Mouse (Mus musculus): ENCODE data around the gene Pla1a. TPM values are rescaled to one million over a fixed set of nuclear protein-coding genes. Genes with fewer than 3 reads are reported as not detected.
A peak's percentile ranks its signal among the peaks of the same experiment; 100 is the strongest.

Gene Pla1a
- polyA plus RNA-seq, 1 experiment from 2014 or later: 49.8 TPM

- H3K27me3 ChIP-seq (ENCODE audit: insufficient read depth, low read length): no peaks in the 10 kb centered on the region
- TF ChIP-seq EP300 (IDR thresholded peaks at IDR 0.05; ENCODE audit: low read depth) (peak; percentile 99), CTCF (IDR thresholded peaks at IDR 0.05; ENCODE audit: low read depth) (no peak)
- no peaks in the 10 kb centered on the region for H3K9me3 ChIP-seq (ENCODE audit: low read length)
- WGBS (ENCODE audit: insufficient replicate concordance): 55% methylated on average over 15 of the region's 15 CpGs
- ATAC-seq: peak; percentile 90
- peak overlapping the region; percentile 56 for H3K4me3 ChIP-seq (ENCODE audit: low read depth, low read length)
- H3K36me3 ChIP-seq (replicated peaks; ENCODE audit: insufficient read depth, low read length): 0 out of 2 replicates have a peak, but pooled peaks cover 2% of the 10 kb centered on the region
- H3K9ac ChIP-seq (replicated peaks): peak overlapping the region; percentile 68
- peak; percentile 66 for DNase-seq
- H3K27ac ChIP-seq (ENCODE audit: low read depth): peak overlapping the region; percentile 89
- peak overlapping the region; percentile 76 for H3K4me2 ChIP-seq (ENCODE audit: low read depth, low read length)
- peaks cover 38% of the 10 kb centered on the region for H3K4me1 ChIP-seq (ENCODE audit: insufficient read depth)
These were observed 61.1 kb downstream of the Pla1a start for GRCm38 (mm10) chr16:38371705-38372296.

DNA sequence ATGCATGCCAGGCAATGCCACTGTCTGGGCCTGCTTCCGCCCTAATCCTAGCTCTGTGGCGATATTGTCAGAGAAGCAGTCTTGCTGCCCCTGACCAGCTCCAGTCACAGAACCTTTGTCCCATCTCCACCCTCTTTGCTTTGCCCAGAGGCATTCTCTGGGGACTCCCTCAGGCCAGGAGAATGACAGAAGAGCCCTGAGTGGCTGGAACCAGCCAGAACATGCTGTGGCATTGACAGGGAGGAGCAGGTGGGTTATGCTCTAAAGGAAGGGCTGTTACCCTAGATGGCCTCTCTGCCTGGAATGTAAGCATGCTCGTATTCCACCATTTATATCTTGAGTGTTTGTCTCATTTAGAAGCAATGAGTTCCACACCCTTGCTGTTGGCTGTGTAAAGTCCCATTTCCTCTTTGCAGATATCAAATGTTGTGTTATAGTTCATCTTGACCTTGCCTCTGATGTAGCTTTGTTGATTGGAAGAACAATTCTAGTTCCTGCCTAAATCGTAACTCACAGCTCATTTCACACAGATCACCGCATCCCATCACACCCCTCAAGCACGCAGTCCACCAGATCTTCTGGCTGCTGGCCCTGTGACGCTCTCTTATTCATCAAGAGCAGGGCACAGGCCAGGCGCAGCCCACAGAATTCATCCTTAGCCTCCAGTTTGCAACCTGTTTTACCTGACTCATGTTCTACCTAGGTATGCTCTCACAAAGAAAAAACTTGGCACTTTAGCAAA is 62.1 kb downstream of the Pla1a start:
- H3K9me3 ChIP-seq (ENCODE audit: low read length): no peaks in the 10 kb centered on the region
- H3K4me1 ChIP-seq (ENCODE audit: insufficient read depth): peaks cover 33% of the 10 kb centered on the region
- no peaks in the 10 kb centered on the region for H3K27me3 ChIP-seq (ENCODE audit: insufficient read depth, low read length)
- H3K4me3 ChIP-seq (ENCODE audit: low read depth, low read length): no peak overlapping the region
- DNase-seq (no peak), ATAC-seq (no peak)
- peak overlapping the region; percentile 76 for H3K4me2 ChIP-seq (ENCODE audit: low read depth, low read length)
- no peak for TF ChIP-seq EP300 (IDR thresholded peaks at IDR 0.05; ENCODE audit: low read depth)
- H3K27ac ChIP-seq (ENCODE audit: low read depth): peak overlapping the region; percentile 89
- 77% methylated on average over 8 of the region's 8 CpGs for WGBS (ENCODE audit: insufficient replicate concordance)
- H3K9ac ChIP-seq (replicated peaks): peak overlapping the region; percentile 68; the same call in 1 of the 2 replicates
- H3K36me3 ChIP-seq (replicated peaks; ENCODE audit: insufficient read depth, low read length): 0 out of 2 replicates have a peak, but pooled peaks cover 1% of the 10 kb centered on the region

DNA sequence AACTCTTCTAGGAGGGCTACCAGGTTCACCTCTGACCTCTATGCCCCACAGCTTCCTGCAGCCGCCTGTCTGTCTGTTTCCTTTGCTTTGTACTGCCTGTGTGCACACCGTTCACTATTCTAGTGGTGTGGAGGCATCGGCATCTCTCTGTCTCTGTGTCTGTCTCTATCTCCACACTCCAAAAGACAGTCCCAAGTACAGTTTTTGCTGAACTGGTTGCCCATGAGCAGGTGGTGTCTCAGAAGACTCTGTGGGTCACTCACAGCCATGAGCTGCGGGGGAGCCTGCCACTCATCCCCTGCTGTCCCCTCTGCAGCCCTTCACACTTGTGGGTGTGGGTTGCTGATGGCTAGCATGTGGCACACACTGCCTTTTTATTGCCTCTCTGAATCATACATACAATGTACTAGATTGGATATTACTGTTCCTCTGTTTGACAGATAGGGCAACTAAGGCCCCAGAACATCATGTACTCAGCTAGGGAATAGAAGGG is 62.9 kb downstream of the Pla1a start:
- no peaks in the 10 kb centered on the region for H3K36me3 ChIP-seq (replicated peaks; ENCODE audit: insufficient read depth, low read length)
- 64% methylated on average over 4 of the region's 4 CpGs for WGBS (ENCODE audit: insufficient replicate concordance)
- DNase-seq: no peak
- no peaks in the 10 kb centered on the region for H3K27me3 ChIP-seq (ENCODE audit: insufficient read depth, low read length)
- no peak overlapping the region for H3K4me2 ChIP-seq (ENCODE audit: low read depth, low read length)
- H3K9ac ChIP-seq (replicated peaks): no peak overlapping the region
- no peak for ATAC-seq
- peaks cover 26% of the 10 kb centered on the region for H3K4me1 ChIP-seq (ENCODE audit: insufficient read depth)
- H3K27ac ChIP-seq (ENCODE audit: low read depth): peak overlapping the region; percentile 19; the same call in 1 of the 2 replicates
- no peaks in the 10 kb centered on the region for H3K9me3 ChIP-seq (ENCODE audit: low read length)
- TF ChIP-seq EP300 (IDR thresholded peaks at IDR 0.05; ENCODE audit: low read depth): no peak
- TF ChIP-seq CTCF (IDR thresholded peaks at IDR 0.05; ENCODE audit: low read depth): no peak
- no peak overlapping the region for H3K4me3 ChIP-seq (ENCODE audit: low read depth, low read length)

DNA sequence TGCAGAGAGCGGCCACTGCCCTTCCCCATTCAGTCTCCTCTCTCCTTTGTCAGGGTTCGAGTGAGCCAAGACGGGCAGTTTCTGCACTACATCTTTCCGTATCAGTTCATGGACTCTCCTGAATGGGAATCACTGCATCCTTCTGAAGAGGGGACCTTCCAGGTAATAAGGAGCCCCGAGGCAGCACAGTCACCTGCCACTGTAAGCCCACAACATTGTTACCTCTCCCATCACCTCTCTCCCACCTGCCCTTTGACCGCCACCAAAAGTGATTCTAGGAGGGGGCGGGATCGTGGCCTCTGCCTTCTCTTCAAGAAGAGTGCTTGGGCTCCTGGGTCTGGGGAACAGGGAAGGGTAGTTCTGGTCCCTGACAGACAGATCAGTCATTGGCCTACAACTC is 63.5 kb downstream of the Pla1a start:
- H3K9ac ChIP-seq (replicated peaks): no peak overlapping the region
- no peak overlapping the region for H3K4me3 ChIP-seq (ENCODE audit: low read depth, low read length)
- no peak for TF ChIP-seq EP300 (IDR thresholded peaks at IDR 0.05; ENCODE audit: low read depth)
- TF ChIP-seq CTCF (IDR thresholded peaks at IDR 0.05; ENCODE audit: low read depth): no peak
- 89% methylated on average over 8 of the region's 8 CpGs for WGBS (ENCODE audit: insufficient replicate concordance)
- H3K27me3 ChIP-seq (ENCODE audit: insufficient read depth, low read length): no peaks in the 10 kb centered on the region
- peaks cover 20% of the 10 kb centered on the region for H3K4me1 ChIP-seq (ENCODE audit: insufficient read depth)
- H3K4me2 ChIP-seq (ENCODE audit: low read depth, low read length): no peak overlapping the region
- H3K27ac ChIP-seq (ENCODE audit: low read depth): no peak overlapping the region
- ATAC-seq (no peak), DNase-seq (no peak)
- H3K36me3 ChIP-seq (replicated peaks; ENCODE audit: insufficient read depth, low read length): no peaks in the 10 kb centered on the region
- no peaks in the 10 kb centered on the region for H3K9me3 ChIP-seq (ENCODE audit: low read length)

GRCm38 (mm10) chr16:38369000-38369399 is 63.9 kb downstream of the Pla1a start:
- Histone ChIP-seq H3K27ac (ENCODE audit: low read depth) (no peak overlapping the region), H3K27me3 (ENCODE audit: insufficient read depth, low read length) (no peaks in the 10 kb centered on the region), H3K4me2 (ENCODE audit: low read depth, low read length) (no peak overlapping the region), H3K9me3 (ENCODE audit: low read length) (no peaks in the 10 kb centered on the region), H3K4me1 (ENCODE audit: insufficient read depth) (peaks cover 17% of the 10 kb centered on the region), H3K36me3 (replicated peaks; ENCODE audit: insufficient read depth, low read length) (no peaks in the 10 kb centered on the region), H3K9ac (replicated peaks) (no peak overlapping the region), H3K4me3 (ENCODE audit: low read depth, low read length) (no peak overlapping the region)
- no peak for ATAC-seq
- TF ChIP-seq CTCF (IDR thresholded peaks at IDR 0.05; ENCODE audit: low read depth) (no peak), EP300 (IDR thresholded peaks at IDR 0.05; ENCODE audit: low read depth) (no peak)
- 85% methylated on average over 7 of the region's 7 CpGs for WGBS (ENCODE audit: insufficient replicate concordance)
- no peak for DNase-seq

GRCm38 (mm10) chr16:38368336-38368735 is 64.6 kb downstream of the Pla1a start:
- no peaks in the 10 kb centered on the region for H3K36me3 ChIP-seq (replicated peaks; ENCODE audit: insufficient read depth, low read length)
- H3K4me3 ChIP-seq (ENCODE audit: low read depth, low read length): no peak overlapping the region
- no peak for ATAC-seq
- peaks cover 12% of the 10 kb centered on the region for H3K4me1 ChIP-seq (ENCODE audit: insufficient read depth)
- TF ChIP-seq CTCF (IDR thresholded peaks at IDR 0.05; ENCODE audit: low read depth) (no peak), EP300 (IDR thresholded peaks at IDR 0.05; ENCODE audit: low read depth) (no peak)
- no peaks in the 10 kb centered on the region for H3K27me3 ChIP-seq (ENCODE audit: insufficient read depth, low read length)
- H3K9ac ChIP-seq (replicated peaks): no peak overlapping the region
- no peaks in the 10 kb centered on the region for H3K9me3 ChIP-seq (ENCODE audit: low read length)
- 53% methylated on average over 10 of the region's 10 CpGs for WGBS (ENCODE audit: insufficient replicate concordance)
- DNase-seq: no peak
- H3K27ac ChIP-seq (ENCODE audit: low read depth): no peak overlapping the region
- no peak overlapping the region for H3K4me2 ChIP-seq (ENCODE audit: low read depth, low read length)

Measured in liver, postnatal 0 days (tissue).